Mouse (Mus musculus): ENCODE results near the gene RPS10-NUDT3. TPM values are rescaled to one million over a fixed set of nuclear protein-coding genes. Genes with fewer than 3 reads are reported as not detected.

The RPS10-NUDT3 gene
- total RNA-seq, 2 experiments from 2014 or later, result not detected

DNA sequence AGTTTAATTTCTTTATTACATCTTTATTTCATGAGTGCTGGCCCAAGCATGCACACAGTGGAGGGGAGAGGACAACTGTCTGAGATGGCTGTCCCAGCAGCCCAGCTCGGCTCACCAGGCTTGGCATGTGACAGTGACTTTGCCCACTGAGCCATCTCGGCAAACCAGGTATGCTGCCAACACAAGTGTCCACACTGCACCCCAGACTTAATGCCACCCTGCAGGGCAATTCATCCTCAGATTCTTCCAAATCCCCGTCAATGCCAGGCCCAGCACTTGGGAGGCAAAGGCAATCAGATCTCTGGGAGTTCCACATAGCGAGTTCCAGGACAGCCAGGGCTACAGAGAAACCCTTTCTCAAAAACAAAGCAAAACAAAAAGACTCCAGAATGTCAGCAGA, 22.0 kb downstream of the RPS10-NUDT3 start:
- ATAC-seq (replicated peaks; ENCODE audit: poor library complexity, severe bottlenecking), result no peak

DNA sequence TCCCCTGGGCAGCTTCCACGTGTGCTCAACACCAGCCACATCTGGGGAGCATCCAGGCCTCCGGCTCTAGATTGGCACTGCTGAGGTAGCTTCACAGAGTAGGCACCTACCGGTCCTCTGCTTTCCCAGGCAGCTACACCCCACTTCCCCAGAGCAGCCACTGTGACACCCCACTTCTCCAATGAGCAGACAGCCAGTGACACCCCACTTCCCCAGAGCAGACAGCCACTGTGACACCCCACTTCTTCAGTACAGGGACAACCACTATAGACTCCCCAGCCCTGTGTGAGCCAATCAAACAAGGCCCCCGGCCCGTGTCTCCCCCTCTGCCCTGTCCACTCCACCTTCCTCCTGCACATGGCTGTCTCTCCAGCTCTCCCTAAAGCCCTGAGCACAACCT, 23.0 kb downstream of the RPS10-NUDT3 start:
- peak; percentile 79 for ATAC-seq (replicated peaks; ENCODE audit: poor library complexity, severe bottlenecking)

DNA sequence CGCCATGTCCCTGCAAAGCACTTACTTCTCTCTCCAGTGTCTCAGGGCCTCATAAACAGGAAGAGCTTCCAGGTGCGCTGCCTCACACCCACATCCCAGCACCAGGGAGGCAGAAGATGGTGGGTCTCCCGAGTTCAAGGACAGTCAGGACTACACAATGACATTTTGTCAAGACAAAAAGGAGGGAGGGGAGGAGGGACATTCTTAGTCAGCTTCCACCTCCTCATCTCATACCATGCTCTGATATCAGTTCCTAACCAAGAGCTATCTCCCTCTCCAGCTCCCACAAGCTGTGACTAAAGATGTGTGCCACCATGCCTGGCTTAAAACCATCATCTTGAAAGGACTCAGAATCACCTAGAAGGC, 23.5 kb downstream of the RPS10-NUDT3 start:
- no peak for ATAC-seq (replicated peaks; ENCODE audit: poor library complexity, severe bottlenecking)

DNA sequence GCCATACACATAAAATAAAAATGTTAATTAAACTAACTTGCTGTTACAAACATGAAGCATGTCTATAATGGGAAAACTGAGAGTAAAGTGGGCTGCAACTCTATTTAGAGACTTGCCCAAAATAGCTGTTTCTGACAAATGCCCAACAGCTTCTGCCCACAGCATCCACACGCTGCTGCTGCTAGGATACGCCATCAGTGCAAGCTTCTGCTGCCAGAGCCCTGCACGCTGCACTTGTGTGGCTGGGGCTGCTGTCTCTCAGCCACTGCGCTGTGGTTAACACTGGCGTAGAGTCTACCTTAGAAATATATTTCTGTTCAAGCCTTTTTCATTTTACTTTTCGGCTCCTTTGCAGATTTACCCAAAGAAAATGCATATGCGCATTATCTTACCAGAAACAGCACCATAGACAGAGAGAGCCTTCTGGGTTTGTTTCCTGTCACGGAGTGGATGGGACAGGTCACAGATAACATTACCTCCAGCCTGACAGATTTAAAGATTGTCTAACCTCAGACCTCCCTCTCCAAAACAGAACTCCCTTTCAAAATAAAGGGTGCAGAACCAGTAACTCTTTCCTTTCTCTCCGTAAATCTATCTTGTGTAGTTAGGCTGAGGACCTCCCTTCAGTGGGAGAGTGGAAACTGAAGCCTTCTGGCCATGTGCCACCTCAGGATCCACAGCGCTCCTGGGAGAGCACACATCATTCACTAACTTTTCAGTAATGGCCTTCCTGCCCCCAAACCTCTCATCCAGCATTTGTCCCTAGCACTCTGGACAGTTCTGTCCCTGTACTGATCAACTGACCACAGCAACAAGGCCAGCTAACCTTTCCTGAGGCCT, 24.1 kb downstream of the RPS10-NUDT3 start:
- no peak for ATAC-seq (replicated peaks; ENCODE audit: poor library complexity, severe bottlenecking)

DNA sequence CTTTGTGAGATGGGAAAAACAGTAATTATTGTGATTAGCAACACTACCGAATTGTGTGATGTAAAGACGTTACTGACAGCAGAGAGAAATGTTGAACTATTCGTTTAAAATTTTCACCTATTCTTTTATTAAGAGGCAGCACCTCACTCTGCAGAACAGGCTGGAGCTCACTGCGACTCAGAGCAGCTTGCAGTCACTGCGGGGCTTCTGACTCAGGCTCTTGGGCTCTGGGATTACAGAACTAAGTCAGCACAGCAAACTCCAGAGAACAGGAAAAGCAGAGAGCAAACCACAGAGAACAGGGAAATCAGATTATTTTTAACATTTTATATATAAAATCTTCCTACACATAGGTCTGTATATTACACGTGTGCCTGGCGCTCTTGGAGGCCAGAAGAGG, 25.4 kb downstream of the RPS10-NUDT3 start:
- ATAC-seq (replicated peaks; ENCODE audit: poor library complexity, severe bottlenecking), result no peak

DNA sequence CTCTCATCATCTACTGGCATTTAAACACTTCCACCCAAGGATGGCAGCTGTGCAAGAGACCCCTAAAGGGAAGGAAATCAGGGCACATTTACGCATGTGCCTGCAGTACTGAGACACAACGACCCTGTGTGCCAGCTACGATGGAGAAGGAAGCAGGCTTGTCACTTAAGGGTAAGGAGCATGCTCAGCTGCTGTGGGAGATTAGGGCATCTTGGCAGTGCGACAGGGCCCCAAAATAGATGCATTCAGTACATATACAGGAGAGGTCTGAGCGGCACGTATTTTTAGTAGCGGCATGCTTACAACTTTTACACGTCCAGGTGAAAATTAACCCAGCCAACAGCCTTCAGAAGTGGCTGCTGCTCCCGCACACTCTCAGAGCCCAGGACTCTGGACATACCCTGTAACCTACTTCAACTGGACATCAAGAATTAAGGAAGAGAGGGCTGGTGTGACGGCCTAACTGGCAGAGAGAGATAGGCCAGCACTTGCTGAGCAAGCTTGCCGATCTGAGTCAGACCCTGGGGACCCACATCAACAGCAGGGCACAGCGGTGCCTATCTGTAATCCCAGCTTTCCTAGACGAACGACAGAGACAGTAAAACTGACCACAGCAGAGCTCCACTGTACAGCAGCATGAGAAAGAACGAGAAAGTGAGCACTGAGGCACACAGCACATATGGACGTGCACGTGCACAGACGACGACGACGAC, 31.3 kb downstream of the RPS10-NUDT3 start:
- no peak for ATAC-seq (replicated peaks; ENCODE audit: poor library complexity, severe bottlenecking)

DNA sequence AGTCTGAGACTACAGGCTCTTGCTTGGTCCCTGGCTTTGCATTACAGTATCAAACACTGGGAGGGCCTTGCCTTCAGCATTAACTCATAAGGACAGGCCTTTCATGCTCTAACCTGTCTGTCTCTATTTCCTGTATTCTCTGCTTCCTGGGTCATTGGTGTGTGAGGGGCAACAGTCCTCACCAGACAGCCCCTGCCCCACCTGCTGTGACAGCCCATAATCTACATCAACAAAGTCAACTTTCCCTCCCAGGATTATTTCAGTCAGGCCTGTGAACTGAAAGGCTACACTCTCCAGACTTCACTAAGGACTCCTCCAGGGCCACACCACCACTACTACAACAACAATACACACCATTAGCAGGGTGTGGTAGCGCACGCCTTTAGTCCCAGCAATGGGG, 32.0 kb downstream of the RPS10-NUDT3 start:
- ATAC-seq (replicated peaks; ENCODE audit: poor library complexity, severe bottlenecking), result no peak

DNA sequence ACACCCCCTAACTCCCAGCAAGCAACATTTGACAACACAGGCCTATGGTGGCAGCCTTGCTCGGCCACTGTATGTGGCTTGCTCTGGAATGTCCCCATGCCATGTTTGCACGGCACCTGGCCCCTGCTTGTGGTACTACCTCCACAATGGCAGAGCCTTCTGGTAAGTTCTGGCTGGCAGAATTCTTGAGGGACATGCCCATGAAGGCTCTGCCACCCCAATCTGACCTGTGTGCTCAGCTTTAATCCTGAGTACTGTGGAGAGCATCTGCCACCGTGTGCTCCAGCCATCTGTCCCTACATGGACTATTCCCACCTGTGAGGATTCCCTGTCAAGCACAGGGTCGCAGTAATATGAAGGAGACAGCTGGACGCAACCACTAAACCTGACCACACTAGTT, 34.2 kb downstream of the RPS10-NUDT3 start:
- ATAC-seq (replicated peaks; ENCODE audit: poor library complexity, severe bottlenecking), result peak; percentile 35; the same call in 1 of the 2 replicates

DNA sequence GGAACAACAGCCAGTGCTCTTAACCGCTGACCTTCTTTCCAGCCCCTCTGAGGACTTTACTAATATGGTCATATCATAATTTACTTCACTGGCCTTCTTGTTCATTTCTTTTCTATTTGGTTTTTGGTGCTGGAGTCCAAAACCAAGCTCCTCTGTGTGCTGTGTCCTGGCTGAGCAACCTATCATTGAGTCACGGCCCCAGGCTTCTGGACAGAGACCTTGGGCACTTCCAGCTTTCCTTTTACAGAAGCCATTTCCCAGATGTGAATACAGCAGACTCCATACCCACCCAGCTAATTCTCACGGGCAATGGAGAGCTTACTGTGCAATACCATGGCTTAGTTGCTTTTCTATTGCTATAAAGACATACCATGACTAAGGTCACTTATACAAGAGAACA, 34.7 kb downstream of the RPS10-NUDT3 start:
- ATAC-seq (replicated peaks; ENCODE audit: poor library complexity, severe bottlenecking), result no peak

DNA sequence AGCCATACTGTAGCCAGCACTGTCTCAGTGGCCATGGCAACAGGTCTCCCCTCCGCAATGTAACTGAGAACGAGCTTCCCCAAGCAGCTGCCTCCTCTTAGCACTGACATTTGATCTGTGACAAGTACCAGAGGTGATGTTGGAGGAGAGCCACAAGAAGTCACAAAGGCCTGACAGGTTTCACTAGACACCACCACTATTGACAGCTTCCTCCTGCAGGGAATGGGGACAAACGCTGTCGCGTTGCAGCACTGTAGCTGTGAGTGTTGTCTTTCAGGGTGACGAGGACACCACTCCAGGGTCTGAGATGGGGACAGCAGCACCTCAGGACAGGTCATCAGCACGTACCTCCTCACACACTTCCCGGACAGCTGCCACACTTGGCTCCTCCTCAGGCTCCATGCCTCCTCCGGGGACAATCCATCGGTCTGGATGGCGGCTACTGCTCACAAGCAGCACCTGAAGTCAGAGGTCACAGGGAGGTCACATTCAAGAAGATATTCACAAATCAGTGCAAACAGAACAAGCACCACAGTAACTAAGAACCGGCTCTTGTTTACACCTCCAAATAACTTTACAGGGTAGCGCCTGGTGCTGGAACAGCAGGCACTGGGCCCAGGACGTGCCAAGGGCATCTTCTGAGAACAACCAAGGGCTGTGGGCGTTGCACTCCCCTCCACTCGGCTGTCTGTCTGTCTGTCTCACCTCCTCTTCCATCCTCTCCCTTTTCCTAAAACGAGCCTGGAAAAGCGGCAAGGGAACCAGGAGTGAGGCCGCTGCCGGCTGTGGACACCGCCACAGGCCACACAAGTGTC, 38.4 kb downstream of the RPS10-NUDT3 start:
- no peak for ATAC-seq (replicated peaks; ENCODE audit: poor library complexity, severe bottlenecking)

DNA sequence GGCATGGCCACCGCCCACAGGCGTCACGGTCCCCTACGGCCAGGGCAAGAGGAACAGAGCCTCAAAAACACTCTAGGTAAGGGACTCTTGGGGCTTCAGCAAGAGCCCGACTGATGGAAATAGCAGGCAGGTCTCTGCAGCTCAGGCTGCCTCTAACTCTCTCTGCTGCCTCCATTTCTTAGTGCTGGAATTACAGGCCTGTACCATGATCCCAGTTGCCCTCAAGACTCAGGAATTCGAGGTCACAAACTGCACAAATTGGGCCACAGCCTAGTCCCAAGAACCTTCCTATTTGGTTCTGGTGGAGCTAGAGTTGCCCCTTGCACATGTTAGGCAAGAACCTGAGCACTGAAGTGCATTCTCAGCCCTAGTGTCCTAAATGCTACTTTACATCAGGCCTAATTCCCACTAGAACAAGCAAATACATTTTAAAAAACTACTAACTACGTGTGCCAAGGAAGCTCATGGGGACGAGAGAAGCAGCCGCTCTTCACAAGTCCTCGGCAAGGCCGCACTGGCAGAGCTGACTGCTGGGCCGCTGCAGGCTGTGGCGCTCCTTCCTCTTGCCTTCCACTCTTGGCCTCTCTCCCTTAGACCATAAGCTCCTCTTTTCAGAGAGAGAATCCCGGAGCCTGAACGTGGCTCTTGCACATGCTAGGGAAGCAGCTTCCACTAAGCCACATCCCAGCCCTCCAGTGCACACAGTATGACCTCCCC, 39.2 kb downstream of the RPS10-NUDT3 start:
- ATAC-seq (replicated peaks; ENCODE audit: poor library complexity, severe bottlenecking), result no peak

DNA sequence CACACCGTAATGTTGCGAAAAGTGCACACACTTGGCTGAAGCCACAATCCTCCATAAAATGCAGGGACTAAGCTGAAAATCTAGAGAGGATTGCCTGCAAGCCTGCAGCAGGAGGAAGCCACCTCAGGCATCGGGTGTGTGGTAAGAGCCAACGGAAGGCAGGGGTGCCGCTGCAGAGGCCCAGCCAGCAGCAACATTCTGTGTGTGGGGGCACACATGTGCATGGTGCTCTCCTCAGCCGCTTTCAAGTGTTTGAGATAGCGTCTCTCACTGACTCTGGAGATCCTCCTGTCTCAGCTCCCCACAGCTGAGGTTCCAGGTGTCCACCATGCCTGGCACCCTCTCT, 42.5 kb downstream of the RPS10-NUDT3 start:
- peak; percentile 64 for ATAC-seq (replicated peaks; ENCODE audit: poor library complexity, severe bottlenecking)

DNA sequence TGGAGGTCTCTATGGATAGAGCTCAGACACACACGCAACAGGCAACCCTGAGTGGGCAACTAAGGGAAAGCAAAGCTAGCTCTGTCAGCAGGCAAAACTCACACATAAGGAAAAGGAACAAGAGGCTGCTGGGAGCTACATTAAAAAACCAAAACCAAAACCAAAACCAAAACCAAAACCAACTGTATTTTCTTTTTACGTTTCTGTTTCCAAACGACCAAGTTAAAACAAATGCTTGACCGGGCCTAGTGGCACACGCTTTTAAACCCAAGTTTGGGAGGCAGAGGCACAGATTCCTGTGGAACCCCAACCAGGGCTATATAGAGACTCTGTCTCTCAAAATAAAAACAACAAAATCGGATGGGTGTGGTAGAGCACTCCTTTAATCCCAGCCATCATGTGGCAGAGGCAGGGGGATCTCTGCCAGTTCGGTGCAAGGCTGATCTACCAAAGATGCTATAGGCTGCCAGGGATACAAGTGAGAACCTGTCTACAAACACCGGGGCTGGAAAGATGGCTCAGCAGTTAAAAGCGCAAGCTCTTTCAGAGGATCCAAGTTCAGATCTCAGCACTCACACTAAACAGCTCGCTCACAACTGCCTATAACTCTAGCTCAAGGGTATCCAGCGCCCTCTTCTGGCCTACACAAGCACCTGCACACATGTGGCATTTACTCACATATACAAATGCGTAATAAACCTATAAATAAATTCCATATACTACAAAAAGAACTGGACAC, 43.0 kb downstream of the RPS10-NUDT3 start:
- ATAC-seq (replicated peaks; ENCODE audit: poor library complexity, severe bottlenecking), result peak; percentile 31

DNA sequence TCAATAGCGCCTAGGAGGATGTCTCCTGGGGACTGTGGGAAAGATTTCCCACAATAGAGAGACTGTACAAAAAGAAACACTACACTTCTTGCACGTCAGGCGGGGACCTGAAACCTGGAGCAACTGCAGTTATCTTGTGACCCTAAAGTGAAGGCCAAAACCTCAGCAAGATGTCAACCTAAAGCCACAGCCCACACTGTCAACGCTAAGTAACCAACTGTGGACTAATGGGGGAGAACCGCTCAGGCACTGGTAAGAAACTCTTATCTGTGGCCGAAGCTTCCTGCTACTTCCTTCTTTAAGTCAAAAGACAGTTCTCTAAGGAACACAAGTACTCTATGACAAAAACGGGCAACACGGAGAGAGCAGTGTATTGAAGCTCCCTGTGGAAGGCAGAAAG, 46.8 kb downstream of the RPS10-NUDT3 start:
- peak; percentile 53 for ATAC-seq (replicated peaks; ENCODE audit: poor library complexity, severe bottlenecking)

DNA sequence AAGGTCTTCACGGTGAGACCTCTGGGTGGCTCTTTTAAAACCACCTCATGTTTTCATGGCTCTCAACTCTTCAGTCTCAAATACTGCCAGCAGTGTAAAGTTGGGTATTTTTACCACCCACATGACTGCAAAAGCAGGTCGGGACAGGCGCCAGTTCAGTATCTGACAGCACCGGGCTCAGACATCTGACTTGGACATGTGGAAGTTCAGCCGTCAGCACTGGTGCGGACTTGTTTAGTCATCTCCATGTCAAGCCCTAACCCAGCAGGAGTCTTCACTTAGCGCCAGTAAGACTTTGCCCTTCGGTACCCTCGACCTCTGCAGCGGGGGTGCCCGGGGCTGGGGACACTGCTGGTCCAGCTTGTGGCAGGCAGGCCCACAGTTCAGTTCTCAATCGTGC, 47.8 kb downstream of the RPS10-NUDT3 start:
- no peak for ATAC-seq (replicated peaks; ENCODE audit: poor library complexity, severe bottlenecking)

DNA sequence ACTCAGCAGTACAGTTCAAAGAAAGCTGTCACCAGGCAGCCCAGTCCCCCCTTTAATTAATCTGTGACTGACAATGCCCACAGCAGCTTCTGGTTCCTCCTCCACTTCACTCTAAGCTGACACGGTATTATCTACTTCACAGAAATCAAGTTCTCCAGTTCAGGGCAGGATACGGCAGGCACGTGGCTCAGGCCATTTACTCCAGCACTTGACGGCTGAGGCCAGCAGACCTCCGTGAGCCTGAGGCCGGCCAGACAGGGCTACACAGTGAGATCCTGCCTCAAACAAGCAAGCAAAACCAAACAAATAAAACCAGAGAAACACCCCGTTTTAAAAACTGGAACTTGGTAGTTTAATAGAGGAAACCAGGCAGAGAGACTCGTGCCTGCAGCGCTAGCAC, 48.4 kb downstream of the RPS10-NUDT3 start:
- no peak for ATAC-seq (replicated peaks; ENCODE audit: poor library complexity, severe bottlenecking)

DNA sequence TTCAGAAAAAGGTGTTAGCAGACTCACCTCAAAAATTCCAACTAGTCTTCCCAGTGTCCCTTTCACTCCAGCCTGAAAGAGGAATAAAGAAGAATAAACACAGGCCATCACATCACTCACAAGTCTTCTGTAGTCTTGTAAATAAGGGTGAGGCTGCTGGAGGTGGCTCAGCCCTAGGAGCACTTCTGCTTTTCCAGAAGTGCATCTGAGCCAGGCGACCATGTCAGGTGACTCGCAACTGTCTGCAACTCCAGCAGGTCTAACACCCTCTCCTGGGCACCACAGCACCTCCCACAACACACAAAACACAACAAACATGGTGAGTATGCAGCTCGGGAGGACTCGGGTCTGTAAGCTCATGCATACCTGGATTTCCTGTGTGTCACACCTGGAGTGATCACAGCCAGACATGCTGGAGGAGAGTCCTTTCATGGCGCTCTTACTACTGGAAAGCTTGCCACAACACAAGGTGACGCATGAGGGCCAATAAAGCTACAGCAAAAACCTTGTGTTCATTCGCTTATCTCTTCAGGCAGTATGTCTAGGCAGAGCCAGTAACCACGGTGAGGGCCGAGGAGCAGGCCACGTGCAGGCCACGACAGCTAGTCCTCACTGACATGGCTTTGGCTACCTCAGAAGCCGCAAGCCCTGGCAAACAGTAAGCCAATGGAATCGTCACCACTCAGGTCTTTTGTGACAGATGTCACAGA, 51.7 kb downstream of the RPS10-NUDT3 start:
- ATAC-seq (replicated peaks; ENCODE audit: poor library complexity, severe bottlenecking), result peak; percentile 47

DNA sequence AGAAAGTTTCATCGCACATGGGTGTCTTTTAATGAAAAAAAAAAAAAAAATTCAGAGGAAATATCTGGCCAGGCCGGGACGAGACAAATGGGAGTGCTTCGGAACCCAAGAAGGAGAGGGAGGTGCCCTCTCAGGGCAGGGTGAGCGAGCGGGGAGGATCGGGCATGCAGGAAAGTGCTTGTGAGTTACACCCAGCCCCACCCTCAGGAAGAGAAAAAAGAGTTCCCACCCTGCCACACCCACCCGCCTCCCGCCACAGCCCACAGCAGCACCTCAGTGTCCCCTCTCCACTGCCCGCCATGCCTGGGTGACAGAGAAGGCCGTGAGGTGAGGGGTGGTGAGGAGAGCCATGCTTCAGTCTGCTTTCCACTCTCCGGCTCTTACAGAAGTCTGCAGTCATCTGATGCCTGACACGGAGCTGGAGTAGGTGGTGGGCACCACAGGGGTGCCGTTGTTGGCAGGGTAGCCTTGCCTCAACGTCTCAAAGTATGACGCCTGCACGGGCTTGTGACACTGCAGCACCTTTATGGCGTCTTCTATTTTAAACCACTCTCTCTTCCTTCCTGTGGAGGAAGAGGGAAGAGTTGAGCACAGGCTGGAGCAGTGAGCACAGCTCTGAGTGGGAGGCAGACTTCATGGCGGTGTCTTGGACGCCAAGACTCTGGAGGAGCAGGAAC, 54.5 kb downstream of the RPS10-NUDT3 start:
- no peak for ATAC-seq (replicated peaks; ENCODE audit: poor library complexity, severe bottlenecking)

DNA sequence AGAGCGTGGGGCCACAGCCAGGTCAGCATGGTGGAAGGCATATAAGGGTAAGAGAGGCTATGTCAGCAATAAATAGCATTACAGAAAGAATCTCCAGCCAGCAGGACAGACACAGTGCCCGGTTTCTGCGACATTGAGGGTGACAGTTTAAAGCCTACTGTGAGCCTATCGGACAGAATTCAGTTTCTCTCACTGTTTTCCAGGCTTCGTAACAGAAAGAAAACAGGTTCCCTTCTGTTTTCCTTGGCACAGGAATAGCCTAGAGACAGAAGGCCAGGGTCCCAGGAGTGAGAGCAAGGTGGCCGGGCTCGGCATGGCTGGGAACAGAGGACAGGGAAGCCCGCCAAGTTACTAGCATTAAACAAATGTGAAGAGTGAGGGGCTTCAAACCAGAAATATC, 55.2 kb downstream of the RPS10-NUDT3 start:
- ATAC-seq (replicated peaks; ENCODE audit: poor library complexity, severe bottlenecking), result no peak

Data from granulocyte monocyte progenitor cell, adult 5-6 weeks (primary cell).